Mouse (Mus musculus) bone marrow macrophage, adult 2 months (primary cell): ENCODE data around the gene Macrod2.

Experiments used
- CTCF ChIP-seq: IDR thresholded peaks from 2 replicates; pipeline ENCODE4 v1.5.1; 2012; ENCODE audit warnings: low read depth, mild to moderate bottlenecking, low read length, moderate library complexity
- POLR2A ChIP-seq: IDR thresholded peaks from 2 replicates; pipeline ENCODE4 v1.6.1; 2012; ENCODE audit warnings: mild to moderate bottlenecking, low read depth, low read length, borderline replicate concordance

DNA sequence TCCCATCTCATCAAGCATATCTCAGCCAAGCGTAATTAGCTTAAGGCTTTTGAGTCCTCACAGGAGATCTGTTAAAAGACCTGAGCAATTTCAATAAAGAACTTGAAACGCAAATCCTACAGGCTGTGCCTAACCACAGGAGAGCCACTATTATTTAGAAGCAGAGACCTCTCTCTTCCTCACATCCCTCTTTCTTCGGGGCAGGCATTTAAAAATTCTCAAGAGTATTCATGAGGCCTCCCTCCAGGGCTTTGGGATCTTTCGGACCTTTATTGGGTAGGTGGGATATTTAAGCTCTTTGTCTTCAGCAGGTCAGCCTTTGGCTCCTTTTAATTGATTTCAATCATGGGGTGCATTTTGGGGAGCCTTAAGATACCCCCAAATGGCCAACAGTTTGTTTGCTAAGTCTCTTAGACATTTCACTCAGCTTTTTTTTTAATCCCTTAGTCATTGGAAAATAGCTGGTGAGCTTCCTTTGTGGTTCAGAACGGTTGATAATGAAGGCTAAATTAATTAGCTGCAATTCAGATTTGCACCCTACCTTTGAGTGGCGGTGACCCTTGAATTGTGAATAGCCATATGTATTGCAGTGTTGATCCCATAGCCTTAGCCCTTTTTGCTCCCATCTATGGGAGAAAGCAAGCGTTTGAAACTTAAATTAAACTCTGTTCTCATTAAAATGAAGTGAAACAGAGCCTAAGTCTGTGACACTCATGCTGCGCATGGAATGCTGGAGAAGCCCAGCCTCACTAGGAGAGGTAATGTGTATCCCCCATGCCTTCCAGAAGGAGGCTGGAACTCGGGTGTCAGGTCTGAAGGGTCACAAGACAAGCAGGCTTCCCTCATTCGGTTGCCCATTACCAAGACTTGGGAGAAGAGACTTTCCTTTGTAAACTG is 1940.2 kb downstream of the Macrod2 start:
- TF ChIP-seq CTCF, result no peak
- no peak for TF ChIP-seq POLR2A
